Mouse (Mus musculus) heart, postnatal 0 days (tissue): ENCODE data around the gene Tmem262. TPM values are rescaled to one million over a fixed set of nuclear protein-coding genes. Genes with fewer than 3 reads are reported as not detected.

Experiments used
- ATAC-seq: fragments of 200-750 bp; cut with Nextera tagmentation; 2 replicates; pipeline ENCODE4 v1.8.0; 2017; ENCODE audit warnings: low read depth, moderate number of reproducible peaks, moderate library complexity; ENCODE audit not compliant: insufficient read depth
- DNase-seq: peaks from one replicate; pipeline ENCODE4 v3.0.0-alpha.2; 2016; ENCODE audit warnings: low spot score
- H3K27ac ChIP-seq: fragments of 300-500 bp; sonication (generic); 2 replicates; pipeline ENCODE4 v1.5.1; 2014; ENCODE audit warnings: low read depth, mild to moderate bottlenecking
- H3K27me3 ChIP-seq: fragments of 300-500 bp; sonication (generic); 2 replicates; pipeline ENCODE4 v1.6.1; 2014; ENCODE audit warnings: low read length, mixed read lengths; ENCODE audit not compliant: control insufficient read depth, insufficient read depth
- H3K36me3 ChIP-seq: fragments of 300-500 bp; sonication (generic); replicated peaks from 2 replicates; pipeline ENCODE4 v1.6.1; 2014; ENCODE audit warnings: low read length, mixed read lengths; ENCODE audit not compliant: control insufficient read depth, insufficient read depth
- H3K4me1 ChIP-seq: fragments of 300-500 bp; sonication (generic); 2 replicates; pipeline ENCODE4 v1.6.1; 2014; ENCODE audit warnings: antibody characterized with exemption; ENCODE audit not compliant: control insufficient read depth, insufficient read depth
- H3K4me2 ChIP-seq: fragments of 300-500 bp; sonication (generic); 2 replicates; pipeline ENCODE4 v1.6.1; 2014; ENCODE audit warnings: low read depth, mild to moderate bottlenecking, low read length, moderate library complexity
- H3K4me3 ChIP-seq: fragments of 300-500 bp; sonication (generic); 2 replicates; pipeline ENCODE4 v1.5.1; 2014; ENCODE audit warnings: low read depth, low read length
- H3K9ac ChIP-seq: fragments of 300-500 bp; sonication (generic); replicated peaks from 2 replicates; pipeline ENCODE4 v1.6.1; 2014; ENCODE audit warnings: low read depth, low read length, mixed read lengths
- H3K9me3 ChIP-seq: fragments of 300-500 bp; sonication (generic); replicated peaks from 2 replicates; pipeline ENCODE4 v1.6.1; 2016; ENCODE audit warnings: low read length; ENCODE audit not compliant: control insufficient read depth
- CTCF ChIP-seq: IDR thresholded peaks from 2 replicates; pipeline ENCODE4 v1.5.1; 2016; ENCODE audit warnings: antibody characterized with exemption, control low read depth, low read depth
- EP300 ChIP-seq: IDR thresholded peaks from 2 replicates; pipeline ENCODE4 v1.6.1; 2016; ENCODE audit warnings: antibody characterized with exemption, low read depth
- WGBS: fragments of 180-500 bp; shearing (Covaris S2); extraction: QIAGEN DNeasy Blood & Tissue Kit; methylation state at CpG from one replicate; pipeline ENCODE4 v1.1.7; 2014; 5-methylcytosine and 5-hydroxymethylcytosine counted together
- polyA plus RNA-seq: library from polyadenylated mRNA; unstranded; fragments of >200 nt; fragmentation: Nextera tagmentation; extraction: Ambion mirVana; gene quantifications from 2 replicates; pipeline ENCODE4 v1.2.1, GENCODE M21; 2015
- total RNA-seq: library from RNA; depleted of rRNA; stranded (reverse); fragments of >200 nt; gene quantifications from 2 replicates; pipeline ENCODE4 v1.2.3, GENCODE M21; 2014; ENCODE audit warnings: low replicate concordance

Tmem262 gene
- total and polyA plus RNA-seq, 2 experiments from 2014 or later, result not detected

DNA sequence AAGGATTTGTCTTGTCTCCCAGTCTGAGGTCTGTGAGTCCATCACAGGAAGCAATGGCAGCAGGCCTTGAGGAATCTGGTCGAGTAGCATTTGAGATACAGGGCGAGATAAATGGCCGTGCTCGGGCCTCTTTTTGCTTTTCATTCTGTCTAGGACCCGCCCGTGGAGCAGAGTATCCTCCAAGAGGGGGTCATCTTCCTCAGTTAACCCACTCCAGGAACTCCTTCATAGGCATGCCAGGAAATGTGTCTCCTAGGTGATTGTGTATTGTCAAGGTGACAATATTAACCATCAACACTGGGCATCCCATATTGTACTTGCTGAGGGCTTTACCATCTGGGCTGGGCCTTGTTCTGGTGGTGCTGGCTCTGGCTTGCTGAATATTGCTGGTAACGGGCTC is 14.3 kb downstream of the Tmem262 start, which contains the start of gene AC131692.1:
Gene AC131692.1 (plus strand): TSS at position 301 of the 400 bp plus-strand sequence.
- no peak for ATAC-seq
- Histone ChIP-seq H3K4me2 (no peak within 1 kb of the TSS), H3K27ac (no peak within 1 kb of the TSS), H3K27me3 (no peaks in the 10 kb centered on the region), H3K4me3 (no peak within 1 kb of the TSS), H3K4me1 (no peaks in the 10 kb centered on the region), H3K9me3 (no peaks in the 10 kb centered on the region), H3K36me3 (peaks cover 40% of the 10 kb centered on the region), H3K9ac (no peak within 1 kb of the TSS)
- TF ChIP-seq EP300 (no peak), CTCF (no peak)
- WGBS, result 84% methylated on average over 7 of the region's 7 CpGs
- no peak for DNase-seq

DNA sequence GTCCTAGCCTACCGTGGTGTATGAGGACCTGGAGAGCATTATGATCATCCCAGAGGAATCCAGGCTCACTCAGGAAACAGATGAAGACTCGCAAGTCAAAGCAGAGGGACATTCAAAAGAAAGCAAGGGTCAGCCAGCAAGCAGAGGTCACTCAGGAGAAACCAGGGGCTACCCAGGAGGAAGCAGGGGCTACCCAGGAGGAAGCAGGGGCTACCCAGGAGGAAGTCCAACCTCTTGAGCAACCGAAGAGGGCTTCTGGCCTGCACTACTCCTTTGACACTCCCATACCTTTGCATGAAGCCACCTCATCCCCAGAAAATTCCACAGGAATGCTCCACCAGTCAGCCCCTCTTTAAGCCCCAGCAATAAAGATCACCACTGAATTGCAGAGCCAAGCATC is 18.0 kb downstream of the Tmem262 start:
- ATAC-seq, result no peak
- TF ChIP-seq EP300 (no peak), CTCF (no peak)
- Histone ChIP-seq H3K36me3 (peaks cover 10% of the 10 kb centered on the region), H3K9me3 (no peaks in the 10 kb centered on the region), H3K27ac (no peak overlapping the region), H3K4me3 (no peak overlapping the region), H3K4me2 (no peak overlapping the region), H3K27me3 (no peaks in the 10 kb centered on the region), H3K4me1 (no peaks in the 10 kb centered on the region), H3K9ac (no peak overlapping the region)
- 74% methylated on average over 3 of the region's 3 CpGs for whole genome bisulfite sequencing
- DNase-seq, result no peak

DNA sequence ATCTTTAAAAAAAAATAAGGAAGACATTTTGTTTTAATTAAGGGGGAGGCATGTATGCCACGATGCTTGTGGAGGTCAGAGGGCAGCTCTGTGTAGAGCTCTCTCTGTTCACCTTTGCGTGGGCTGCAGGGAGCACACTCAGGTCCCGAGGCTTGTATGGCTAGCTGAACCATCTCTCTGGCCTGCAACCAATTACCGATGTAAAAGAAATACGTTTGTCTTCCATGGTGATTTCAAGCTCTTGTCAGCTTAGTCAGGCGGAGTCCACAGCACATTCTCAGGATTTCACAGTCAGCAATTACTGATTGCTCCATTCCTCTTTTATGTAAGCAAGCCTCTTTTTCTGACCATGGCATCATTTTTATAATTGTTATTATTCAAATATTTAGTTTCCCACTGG is 21.4 kb downstream of the Tmem262 start:
- no peaks in the 10 kb centered on the region for H3K27me3 ChIP-seq
- WGBS, result 77% methylated on average over 6 of the region's 6 CpGs
- ATAC-seq (no peak), DNase-seq (no peak)
- H3K4me3 ChIP-seq, result no peak overlapping the region
- no peak overlapping the region for H3K4me2 ChIP-seq
- no peak overlapping the region for H3K27ac ChIP-seq
- no peaks in the 10 kb centered on the region for H3K9me3 ChIP-seq
- no peaks in the 10 kb centered on the region for H3K4me1 ChIP-seq
- H3K36me3 ChIP-seq, result no peaks in the 10 kb centered on the region
- no peak overlapping the region for H3K9ac ChIP-seq
- TF ChIP-seq EP300 (no peak), CTCF (no peak)

DNA sequence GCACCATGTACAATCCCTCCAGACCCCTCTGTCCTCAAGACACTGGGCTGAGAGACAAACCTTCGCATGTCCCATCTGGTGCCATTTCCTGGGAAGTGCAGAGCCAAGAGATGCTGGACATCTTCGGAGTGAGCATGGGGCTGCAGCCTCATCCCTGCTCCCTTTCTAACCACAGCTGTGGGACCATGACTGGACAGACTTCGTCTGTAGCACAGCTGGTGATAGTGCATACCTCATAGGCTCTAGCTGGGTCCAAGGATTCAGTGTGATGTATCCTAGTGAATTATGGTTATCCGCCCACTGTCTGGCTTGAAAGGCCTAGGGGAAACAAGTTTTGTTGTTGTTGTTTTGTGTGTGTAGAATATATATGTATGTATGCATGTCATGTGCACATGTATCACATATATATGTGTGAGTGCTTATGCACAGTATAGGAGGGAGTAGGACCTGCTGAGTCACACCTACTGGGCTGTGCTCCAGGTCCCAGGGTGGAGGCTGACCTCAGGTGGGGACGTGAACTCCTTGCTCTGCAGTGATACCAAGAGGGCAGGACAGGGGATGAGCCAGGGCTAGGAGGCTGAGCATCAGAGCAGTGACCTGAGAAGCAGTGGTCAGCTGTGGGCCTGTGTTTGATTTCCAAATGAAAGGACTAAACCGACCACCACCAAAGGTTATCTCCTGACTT is 22.5 kb downstream of the Tmem262 start:
- Histone ChIP-seq H3K4me1 (no peaks in the 10 kb centered on the region), H3K27ac (no peak overlapping the region), H3K27me3 (no peaks in the 10 kb centered on the region), H3K9ac (no peak overlapping the region), H3K4me2 (no peak overlapping the region), H3K36me3 (no peaks in the 10 kb centered on the region), H3K4me3 (no peak overlapping the region), H3K9me3 (no peaks in the 10 kb centered on the region)
- WGBS, result 66% methylated on average over 6 of the region's 6 CpGs
- ATAC-seq (no peak), DNase-seq (no peak)
- no peak for TF ChIP-seq EP300
- TF ChIP-seq CTCF, result no peak

DNA sequence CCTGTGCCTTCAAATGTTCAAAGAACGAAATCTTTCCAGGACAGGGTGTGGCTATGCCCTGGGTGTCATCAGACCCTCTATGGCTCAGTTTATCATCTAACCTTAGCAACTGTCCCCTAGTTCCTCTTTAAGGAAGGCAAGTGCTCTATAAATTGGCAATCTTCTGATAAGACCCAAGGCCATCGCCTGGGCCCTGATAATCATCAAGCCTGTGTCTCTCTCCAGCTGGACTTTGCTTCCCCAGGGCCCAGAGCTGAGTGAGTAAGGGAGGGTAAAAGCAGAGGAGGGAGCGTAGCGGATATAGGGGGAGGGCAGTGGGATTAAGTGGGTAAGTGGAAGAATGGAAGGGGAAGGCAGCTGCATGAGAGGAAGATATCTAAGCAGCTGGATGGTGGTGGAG is 24.6 kb downstream of the Tmem262 start:
- H3K36me3 ChIP-seq, result no peaks in the 10 kb centered on the region
- H3K4me1 ChIP-seq, result no peaks in the 10 kb centered on the region
- TF ChIP-seq EP300 (no peak), CTCF (no peak)
- 59% methylated on average over 4 of the region's 4 CpGs for WGBS
- H3K27me3 ChIP-seq, result no peaks in the 10 kb centered on the region
- H3K27ac ChIP-seq, result no peak overlapping the region
- no peaks in the 10 kb centered on the region for H3K9me3 ChIP-seq
- no peak overlapping the region for H3K4me2 ChIP-seq
- H3K9ac ChIP-seq, result no peak overlapping the region
- no peak for ATAC-seq
- no peak overlapping the region for H3K4me3 ChIP-seq
- DNase-seq, result no peak

DNA sequence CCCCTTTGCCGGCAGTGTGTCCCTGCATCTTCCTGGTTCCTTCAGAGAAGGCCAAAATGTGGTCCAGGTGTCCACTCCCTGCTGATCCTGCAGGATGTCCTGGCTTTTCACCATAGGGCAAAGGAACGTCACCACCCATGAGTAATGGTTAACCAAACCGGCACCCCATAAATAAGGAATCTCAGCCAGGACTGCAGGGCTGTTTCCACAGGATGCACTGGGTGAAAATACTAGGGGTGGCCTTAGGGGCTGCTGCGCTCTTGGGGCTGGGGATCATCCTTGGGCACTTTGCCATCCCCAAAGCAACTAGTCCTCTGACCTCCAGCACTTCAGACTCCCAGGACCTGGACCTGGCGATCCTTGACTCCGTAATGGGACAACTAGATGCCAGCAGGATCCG is 25.8 kb downstream of the Tmem262 start, which contains the start of gene Naaladl1:
Gene Naaladl1 (plus strand): TSS at position 197 of the 400 bp plus-strand sequence.
- H3K27ac ChIP-seq, result no peak within 1 kb of the TSS
- WGBS, result 84% methylated on average over 7 of the region's 7 CpGs
- no peaks in the 10 kb centered on the region for H3K36me3 ChIP-seq
- H3K4me3 ChIP-seq, result no peak within 1 kb of the TSS
- no peak for ATAC-seq
- no peak for DNase-seq
- no peaks in the 10 kb centered on the region for H3K4me1 ChIP-seq
- H3K9me3 ChIP-seq, result no peaks in the 10 kb centered on the region
- no peak for TF ChIP-seq CTCF
- TF ChIP-seq EP300, result no peak
- no peak within 1 kb of the TSS for H3K9ac ChIP-seq
- no peak within 1 kb of the TSS for H3K4me2 ChIP-seq
- no peaks in the 10 kb centered on the region for H3K27me3 ChIP-seq
